Mouse (Mus musculus) ovary, postnatal 36 days (tissue): Measurements from ENCODE around the gene Phactr4.
A peak's percentile ranks its signal among the peaks of the same experiment; 100 is the strongest.

ENCODE experiments used
- DNase-seq: peaks from one replicate; pipeline ENCODE4 v3.0.0; 2022; ENCODE audit warnings: low spot score, mixed read lengths

Gene Phactr4

GRCm38 (mm10) chr4:132338943-132339342 is 83.3 kb downstream of the Phactr4 start:
- peak; percentile 40 for DNase-seq

- no peak for DNase-seq
These were observed 89.4 kb downstream of the Phactr4 start for GRCm38 (mm10) chr4:132332880-132333279.

GRCm38 (mm10) chr4:132331960-132332359 is 90.3 kb downstream of the Phactr4 start:
- DNase-seq = no peak

GRCm38 (mm10) chr4:132329835-132330354 is 92.4 kb downstream of the Phactr4 start:
- no peak for DNase-seq

- DNase-seq = peak; percentile 92
These were observed 93.0 kb downstream of the Phactr4 start, which contains the start of gene Trnau1ap for GRCm38 (mm10) chr4:132329115-132329834. TSS of gene Trnau1ap (minus strand) at chr4:132329538.

- no peak for DNase-seq
These were observed 93.8 kb downstream of the Phactr4 start for GRCm38 (mm10) chr4:132328391-132328982.

- no peak for DNase-seq
These were observed 95.8 kb downstream of the Phactr4 start for GRCm38 (mm10) chr4:132326481-132326880.

GRCm38 (mm10) chr4:132315711-132316110 is 106.6 kb downstream of the Phactr4 start:
- DNase-seq = peak; percentile 27

- DNase-seq = no peak
These were observed 109.7 kb downstream of the Phactr4 start for GRCm38 (mm10) chr4:132312627-132313026.

GRCm38 (mm10) chr4:132311801-132312200 is 110.5 kb downstream of the Phactr4 start:
- DNase-seq = no peak

GRCm38 (mm10) chr4:132311209-132311608 is 111.1 kb downstream of the Phactr4 start:
- DNase-seq = no peak

GRCm38 (mm10) chr4:132309849-132310472 is 112.3 kb downstream of the Phactr4 start:
- no peak for DNase-seq

- DNase-seq = no peak
These were observed 113.0 kb downstream of the Phactr4 start for GRCm38 (mm10) chr4:132309140-132309848.

GRCm38 (mm10) chr4:132308437-132309139 is 113.7 kb downstream of the Phactr4 start:
- peak; percentile 87 for DNase-seq

GRCm38 (mm10) chr4:132306004-132306403 is 116.3 kb downstream of the Phactr4 start:
- DNase-seq = no peak
